Mouse (Mus musculus) E14TG2a.4 (cell line): ENCODE measurements around the gene Usp48.

Experiments
- CTCF ChIP-seq: conservative IDR thresholded peaks from 2 replicates; pipeline ENCODE4 v1.5.1; 2014; ENCODE audit warnings: low read length
- POU5F1 ChIP-seq: IDR thresholded peaks from 2 replicates; pipeline ENCODE4 v1.6.1; 2014; ENCODE audit warnings: low read length, borderline replicate concordance

DNA sequence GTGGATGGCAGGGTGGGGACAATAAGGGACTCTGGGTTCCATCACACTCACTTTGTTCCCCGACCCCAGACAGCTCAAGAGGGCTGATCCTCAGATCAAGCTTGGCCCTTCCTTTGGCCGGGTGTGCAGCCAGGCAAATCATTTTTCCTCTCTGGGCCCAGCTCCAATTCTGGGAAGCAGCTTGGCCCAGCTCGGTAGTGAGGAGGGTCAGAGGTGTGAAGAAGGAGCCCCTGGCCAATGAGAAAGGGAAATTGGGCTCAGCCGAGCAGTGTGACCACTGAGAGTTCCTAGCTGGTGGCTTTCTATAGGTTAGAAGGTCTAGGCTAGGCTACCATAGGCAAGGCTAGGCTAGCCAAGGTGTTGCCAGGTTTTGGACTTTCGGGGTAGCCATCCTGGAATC, 74.2 kb downstream of the Usp48 start:
- TF ChIP-seq CTCF = no peak
- TF ChIP-seq POU5F1 = no peak
